In the genomic region with DNA sequence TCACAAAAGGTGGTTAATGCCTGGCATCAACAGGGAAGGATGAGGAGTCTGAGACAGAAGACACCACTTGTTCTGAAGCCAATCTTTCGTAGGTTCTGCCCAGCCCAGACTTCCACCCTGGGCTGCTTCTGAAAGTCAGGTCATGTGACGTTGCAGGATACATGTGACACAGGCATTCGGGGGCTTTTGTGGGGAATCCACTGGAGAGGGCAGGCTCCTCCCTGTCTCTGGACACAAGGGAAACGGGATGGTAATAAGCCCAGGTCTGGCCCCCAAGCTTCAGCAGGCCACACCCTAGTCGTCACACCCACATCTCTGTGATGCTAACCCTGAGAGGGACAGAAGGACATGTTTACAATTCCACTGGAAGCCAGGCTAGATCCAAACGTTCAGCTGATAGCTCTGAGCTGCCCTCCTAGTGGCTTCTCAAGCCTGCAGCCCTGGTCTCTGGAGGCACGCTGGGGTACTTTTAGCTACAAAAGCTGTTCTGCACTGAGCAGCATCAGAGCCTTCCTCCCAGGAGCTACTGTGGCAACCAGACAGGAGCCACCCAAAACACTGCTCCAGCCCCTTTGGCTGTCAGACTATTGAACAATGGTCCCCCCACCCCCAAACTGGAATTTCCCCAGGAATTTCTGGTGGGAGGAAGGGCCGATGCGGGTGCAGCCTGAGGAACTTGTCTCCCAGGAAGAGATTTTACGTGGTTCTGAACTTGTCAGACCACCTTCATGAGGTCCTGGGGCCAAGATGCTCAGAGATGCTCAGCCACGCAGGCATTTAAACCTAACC, we compare ENCODE assay signal across 15 mouse cellular contexts. TPM values are rescaled to one million over a fixed set of nuclear protein-coding genes. Genes with fewer than 3 reads are reported as not detected.
DNase-seq lines count a peak whose midpoint lies in the region; ATAC-seq and TF ChIP-seq lines count a peak whose summit lies in the region.
"Had no signal": no experiment of that assay in that cellular context is flagged by ENCODE, and none has a peak within 500 bp of the region (broad histone marks: within the 10 kb centered on the region; RNA-seq: fewer than 3 reads in every experiment).

No protein-coding gene starts in this region.

- H3K27me3 ChIP-seq in hindbrain, embryonic 10.5 days (ENCODE audit: insufficient read depth, poor library complexity, severe bottlenecking), result no peaks in the 10 kb centered on the region; the same call in 1 of the 2 replicates
- H3K27me3 ChIP-seq in hindbrain, embryonic 12.5 days, result no peaks in the 10 kb centered on the region
- H3K27me3 ChIP-seq in stomach, embryonic 16.5 days (ENCODE audit: control insufficient read depth, insufficient read depth, low read length), result no peaks in the 10 kb centered on the region
- H3K27me3 ChIP-seq in forebrain, embryonic 15.5 days, result no peaks in the 10 kb centered on the region
- H3K27me3 ChIP-seq: liver, embryonic 12.5 days; midbrain, embryonic 12.5 days; neural tube, embryonic 12.5 days had no signal

- 61% methylated on average over 11 of the region's 11 CpGs for WGBS in hindbrain, embryonic 10.5 days
- WGBS in hindbrain, embryonic 12.5 days, result 60% methylated on average over 11 of the region's 11 CpGs
- 48% methylated on average over 11 of the region's 11 CpGs for WGBS in lung, adult 2 months
- 35% methylated on average over 11 of the region's 11 CpGs for WGBS in stomach, embryonic 16.5 days
- WGBS in forebrain, embryonic 15.5 days, result 66% methylated on average over 11 of the region's 11 CpGs

- H3K9me3 ChIP-seq in hindbrain, embryonic 10.5 days, result no peaks in the 10 kb centered on the region
- H3K9me3 ChIP-seq in hindbrain, embryonic 12.5 days (replicated peaks), result no peaks in the 10 kb centered on the region
- H3K9me3 ChIP-seq in stomach, embryonic 16.5 days (replicated peaks; ENCODE audit: control insufficient read depth, low read length), result no peaks in the 10 kb centered on the region
- H3K9me3 ChIP-seq in forebrain, embryonic 15.5 days, result no peaks in the 10 kb centered on the region
- H3K9me3 ChIP-seq: liver, embryonic 12.5 days; midbrain, embryonic 12.5 days; neural tube, embryonic 12.5 days had no signal

- H3K4me1 ChIP-seq in hindbrain, embryonic 10.5 days (replicated peaks), result peaks cover 19% of the 10 kb centered on the region
- peaks cover 13% of the 10 kb centered on the region for H3K4me1 ChIP-seq in hindbrain, embryonic 12.5 days
- H3K4me1 ChIP-seq in lung, adult 2 months (ENCODE audit: control insufficient read depth, insufficient read depth, low read length), result peaks cover 2% of the 10 kb centered on the region; the same call in 1 of the 2 replicates
- peaks cover 8% of the 10 kb centered on the region for H3K4me1 ChIP-seq in stomach, embryonic 16.5 days (ENCODE audit: control insufficient read depth, insufficient read depth, low read length)
- H3K4me1 ChIP-seq in forebrain, embryonic 15.5 days, result 0 out of 2 replicates have a peak, but pooled peaks cover 4% of the 10 kb centered on the region
- H3K4me1 ChIP-seq: liver, embryonic 12.5 days; midbrain, embryonic 12.5 days had no signal

- TF ChIP-seq CTCF in lung, adult 2 months (IDR thresholded peaks at IDR 0.05; ENCODE audit: insufficient read depth, low read length), result no peak

- peak overlapping the region; percentile 66 for H3K27ac ChIP-seq in hindbrain, embryonic 10.5 days
- H3K27ac ChIP-seq in hindbrain, embryonic 12.5 days, result no peak overlapping the region
- H3K27ac ChIP-seq in stomach, embryonic 16.5 days (ENCODE audit: low read length), result no peak overlapping the region
- no peak overlapping the region for H3K27ac ChIP-seq in forebrain, embryonic 15.5 days (replicated peaks)
- H3K27ac ChIP-seq: hindbrain, postnatal 0 days; left cerebral cortex, adult 2 months; liver, embryonic 12.5 days; midbrain, embryonic 12.5 days; neural tube, embryonic 12.5 days had no signal

- ATAC-seq in hindbrain, embryonic 12.5 days (ENCODE audit: low FRiP score), result no peak
- ATAC-seq in stomach, embryonic 16.5 days (ENCODE audit: insufficient read depth, low FRiP score), result peak; percentile 18; the same call in 1 of the 2 replicates
- no peak for ATAC-seq in forebrain, embryonic 15.5 days (replicated peaks)
- ATAC-seq: hindbrain, postnatal 0 days; liver, embryonic 12.5 days had no signal

- no peak overlapping the region for H3K4me3 ChIP-seq in hindbrain, embryonic 10.5 days
- H3K4me3 ChIP-seq in hindbrain, embryonic 12.5 days, result no peak overlapping the region
- H3K4me3 ChIP-seq in lung, adult 2 months (replicated peaks; ENCODE audit: extremely low read depth, low read depth, low read length), result no peak overlapping the region
- H3K4me3 ChIP-seq in stomach, embryonic 16.5 days (replicated peaks; ENCODE audit: low read length), result no peak overlapping the region
- no peak overlapping the region for H3K4me3 ChIP-seq in forebrain, embryonic 15.5 days
- H3K4me3 ChIP-seq: left cerebral cortex, adult 2 months; liver, embryonic 12.5 days; midbrain, embryonic 12.5 days; neural tube, embryonic 12.5 days had no signal

- no peaks in the 10 kb centered on the region for H3K36me3 ChIP-seq in hindbrain, embryonic 10.5 days
- H3K36me3 ChIP-seq in hindbrain, embryonic 12.5 days, result no peaks in the 10 kb centered on the region
- no peaks in the 10 kb centered on the region for H3K36me3 ChIP-seq in stomach, embryonic 16.5 days (ENCODE audit: control insufficient read depth, insufficient read depth, low read length)
- H3K36me3 ChIP-seq in forebrain, embryonic 15.5 days, result no peaks in the 10 kb centered on the region
- H3K36me3 ChIP-seq: liver, embryonic 12.5 days; midbrain, embryonic 12.5 days; neural tube, embryonic 12.5 days had no signal

- no peak overlapping the region for H3K4me2 ChIP-seq in hindbrain, embryonic 12.5 days (replicated peaks)
- H3K4me2 ChIP-seq in stomach, embryonic 16.5 days (ENCODE audit: low read depth, low read length), result no peak overlapping the region
- H3K4me2 ChIP-seq in forebrain, embryonic 15.5 days (replicated peaks), result no peak overlapping the region
- H3K4me2 ChIP-seq: liver, embryonic 12.5 days; midbrain, embryonic 12.5 days; neural tube, embryonic 12.5 days had no signal

- DNase-seq in hindbrain, embryonic 10.5 days (ENCODE audit: low spot score), result no peak
- DNase-seq in lung, postnatal 36 days, result peak; percentile 12
- no peak for DNase-seq in lung, adult 2 months
- DNase-seq in ZHBTc4 (ENCODE audit: low read depth, low spot score), result peak; percentile 77
- DNase-seq in embryo, embryonic 9.5 days (ENCODE audit: extremely low spot score), result no peak
- DNase-seq: cerebellum, adult 9-10 months; embryo, embryonic 11 days had no signal

- no peak for TF ChIP-seq POLR2A in lung, adult 2 months (IDR thresholded peaks at IDR 0.05; ENCODE audit: borderline replicate concordance, extremely low read depth, low read depth, low read length)

- H3K9ac ChIP-seq in hindbrain, embryonic 12.5 days, result no peak overlapping the region
- H3K9ac ChIP-seq in stomach, embryonic 16.5 days (ENCODE audit: low read length), result peak overlapping the region; percentile 37; the same call in 1 of the 2 replicates
- no peak overlapping the region for H3K9ac ChIP-seq in forebrain, embryonic 15.5 days (replicated peaks)
- H3K9ac ChIP-seq: liver, embryonic 12.5 days; midbrain, embryonic 12.5 days; neural tube, embryonic 12.5 days had no signal

RNA-seq across cellular contexts. Expression of gene Snn, which starts 42.7 kb away (rescaled TPM):
- 84.0 and 94.7 TPM in 2 replicates for polyA plus RNA-seq in hindbrain, embryonic 10.5 days (2016; fragmentation: Nextera tagmentation; extraction: Ambion mirVana)
- 103 and 109 TPM in 2 replicates for polyA plus RNA-seq in hindbrain, embryonic 12.5 days (2016; fragmentation: Nextera tagmentation; extraction: Ambion mirVana)
- 41.8 and 50.6 TPM in 2 replicates for polyA plus RNA-seq in lung, adult 2 months (2012; rRNA removed)
- 23.6 and 26.4 TPM in 2 replicates for polyA plus RNA-seq in stomach, embryonic 16.5 days (2015; fragmentation: Nextera tagmentation; extraction: Ambion mirVana)
- polyA plus RNA-seq in forebrain, embryonic 15.5 days (2015; fragmentation: Nextera tagmentation; extraction: Ambion mirVana), result 156 and 171 TPM in 2 replicates

RNA-seq across cellular contexts. Expression of gene Litaf, which starts 48.0 kb away (rescaled TPM):
- 88.8 and 127 TPM in 2 replicates for polyA plus RNA-seq in hindbrain, embryonic 10.5 days (2016; fragmentation: Nextera tagmentation; extraction: Ambion mirVana)
- polyA plus RNA-seq in hindbrain, embryonic 12.5 days (2016; fragmentation: Nextera tagmentation; extraction: Ambion mirVana), result 59.7 and 65.3 TPM in 2 replicates
- polyA plus RNA-seq in lung, adult 2 months (2012; rRNA removed), result 207 and 215 TPM in 2 replicates
- polyA plus RNA-seq in stomach, embryonic 16.5 days (2015; fragmentation: Nextera tagmentation; extraction: Ambion mirVana), result 94.2 and 103 TPM in 2 replicates
- 48.2 and 48.5 TPM in 2 replicates for polyA plus RNA-seq in forebrain, embryonic 15.5 days (2015; fragmentation: Nextera tagmentation; extraction: Ambion mirVana)

Comparison
In these comparisons a context has a peak if more than half of its experiments do, and no peak if none do; other contexts are left out.
1. DNase-seq: peak in lung, postnatal 36 days (single experiment) and ZHBTc4 (single experiment); none in hindbrain, embryonic 10.5 days (single experiment), lung, adult 2 months (single experiment) and embryo, embryonic 9.5 days (single experiment).